Mouse (Mus musculus) hindbrain, embryonic 14.5 days (tissue): ENCODE measurements around the gene P4ha2. TPM values are rescaled to one million over a fixed set of nuclear protein-coding genes. Genes with fewer than 3 reads are reported as not detected.

Source experiments
- ATAC-seq: fragments of 200-750 bp; cut with Nextera tagmentation; 2 replicates; pipeline ENCODE4 v1.8.0; 2017; ENCODE audit warnings: moderate number of reproducible peaks, mild to moderate bottlenecking, moderate TSS enrichment, moderate library complexity; ENCODE audit not compliant: low FRiP score
- DNase-seq: peaks from one replicate; pipeline ENCODE4 v3.0.0-alpha.2; 2015; ENCODE audit warnings: low spot score
- H3K27ac ChIP-seq: fragments of 300-500 bp; sonication (generic); 2 replicates; pipeline ENCODE4 v1.5.1; 2014; ENCODE audit warnings: mild to moderate bottlenecking, moderate library complexity
- H3K27me3 ChIP-seq: fragments of 300-500 bp; sonication (generic); 2 replicates; pipeline ENCODE4 v1.6.1; 2014; ENCODE audit warnings: mild to moderate bottlenecking, low read length, mixed read lengths; ENCODE audit not compliant: control insufficient read depth, insufficient read depth
- H3K36me3 ChIP-seq: fragments of 300-500 bp; sonication (generic); replicated peaks from 2 replicates; pipeline ENCODE4 v1.6.1; 2014; ENCODE audit not compliant: control insufficient read depth, insufficient read depth
- H3K4me1 ChIP-seq: fragments of 300-500 bp; sonication (generic); replicated peaks from 2 replicates; pipeline ENCODE4 v1.6.1; 2014; ENCODE audit warnings: antibody characterized with exemption, low read length, mixed read lengths; ENCODE audit not compliant: control insufficient read depth, insufficient read depth
- H3K4me2 ChIP-seq: fragments of 300-500 bp; sonication (generic); replicated peaks from 2 replicates; pipeline ENCODE4 v1.6.1; 2014; ENCODE audit warnings: mild to moderate bottlenecking, moderate library complexity
- H3K4me3 ChIP-seq: fragments of 300-500 bp; sonication (generic); replicated peaks from 2 replicates; pipeline ENCODE4 v1.5.1; 2014; ENCODE audit warnings: mild to moderate bottlenecking, low read length
- H3K9ac ChIP-seq: fragments of 300-500 bp; sonication (generic); 2 replicates; pipeline ENCODE4 v1.6.1; 2014
- H3K9me3 ChIP-seq: fragments of 300-500 bp; sonication (generic); 2 replicates; pipeline ENCODE4 v1.6.1; 2016; ENCODE audit warnings: low read length; ENCODE audit not compliant: control insufficient read depth
- WGBS: fragments of 180-500 bp; shearing (Covaris S2); extraction: QIAGEN DNeasy Blood & Tissue Kit; methylation state at CpG from one replicate; pipeline ENCODE4 v1.1.7; 2014; 5-methylcytosine and 5-hydroxymethylcytosine counted together
- polyA plus RNA-seq: library from polyadenylated mRNA; unstranded; fragments of >200 nt; fragmentation: Nextera tagmentation; extraction: Ambion mirVana; gene quantifications from 2 replicates; pipeline ENCODE4 v1.2.1, GENCODE M21; 2014

The P4ha2 gene
- polyA plus RNA-seq, 1 experiment from 2014 or later: 10.4 TPM

- H3K27ac ChIP-seq: no peak overlapping the region
- no peak for ATAC-seq
- peaks cover 6% of the 10 kb centered on the region; the same call in 1 of the 2 replicates for H3K27me3 ChIP-seq
- WGBS: 87% methylated on average over 5 of the region's 5 CpGs
- H3K4me3 ChIP-seq: no peak overlapping the region
- H3K9me3 ChIP-seq: no peaks in the 10 kb centered on the region
- H3K9ac ChIP-seq: no peak overlapping the region
- H3K4me1 ChIP-seq: peaks cover 11% of the 10 kb centered on the region; the same call in 1 of the 2 replicates
- H3K36me3 ChIP-seq: no peaks in the 10 kb centered on the region
- peak overlapping the region; percentile 95 for H3K4me2 ChIP-seq
- no peak for DNase-seq
Observed at GRCm38 (mm10) chr11:54066400-54066799, 33.5 kb upstream of the P4ha2 start.

GRCm38 (mm10) chr11:54067318-54067995 is 32.4 kb upstream of the P4ha2 start:
- Histone ChIP-seq H3K4me2 (peak overlapping the region; percentile 95), H3K27ac (no peak overlapping the region), H3K9me3 (no peaks in the 10 kb centered on the region), H3K4me3 (peak overlapping the region; percentile 53; the same call in 1 of the 2 replicates), H3K36me3 (no peaks in the 10 kb centered on the region), H3K4me1 (peaks cover 11% of the 10 kb centered on the region; the same call in 1 of the 2 replicates), H3K9ac (no peak overlapping the region; the same call in 1 of the 2 replicates), H3K27me3 (peaks cover 6% of the 10 kb centered on the region; the same call in 1 of the 2 replicates)
- 34% methylated on average over 12 of the region's 12 CpGs for WGBS
- no peak for ATAC-seq
- no peak for DNase-seq

- 30% methylated on average over 4 of the region's 4 CpGs for WGBS
- DNase-seq: no peak
Observed at GRCm38 (mm10) chr11:54067996-54068519, 31.8 kb upstream of the P4ha2 start.

DNA sequence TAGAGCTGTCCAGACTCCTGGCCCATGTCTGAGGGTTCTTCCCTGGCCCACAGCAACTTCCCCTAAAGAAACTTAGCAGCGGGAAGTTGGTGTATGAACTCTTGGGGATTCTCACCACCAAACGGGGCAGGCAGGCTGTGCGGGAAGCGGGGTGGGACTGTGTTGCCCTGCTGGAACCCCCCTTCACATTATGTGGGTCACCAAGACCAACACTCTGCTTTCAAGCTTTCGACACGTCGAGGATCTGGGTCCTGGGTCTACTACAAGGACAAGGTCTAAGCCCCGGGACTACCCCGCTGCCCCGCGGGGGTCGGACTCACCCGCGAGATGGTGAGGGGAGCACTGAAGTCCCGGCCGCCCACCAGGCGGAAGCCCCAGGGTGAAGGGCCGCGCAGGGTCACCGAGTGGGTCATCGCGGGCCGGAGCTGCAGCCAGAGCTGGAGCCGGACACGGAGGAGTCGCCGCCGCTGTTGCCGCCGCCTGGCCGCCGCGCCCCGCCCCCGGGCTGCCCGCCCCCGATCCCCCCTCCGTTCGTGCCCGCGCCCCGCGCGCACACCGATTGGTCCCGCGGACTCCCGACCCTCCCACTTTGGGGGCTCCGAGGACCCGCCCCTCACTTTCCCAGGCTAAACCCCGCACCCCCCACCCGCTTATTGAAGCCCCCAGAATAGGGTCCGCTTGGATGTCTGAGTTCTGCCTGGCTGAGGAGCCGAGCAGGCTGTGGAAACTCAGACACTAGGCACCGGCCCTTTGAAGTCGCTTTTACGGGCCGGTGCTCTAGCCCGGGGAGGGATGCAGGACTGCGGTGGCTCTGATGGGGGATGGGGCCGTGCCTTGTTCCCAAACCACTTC is 31.1 kb upstream of the P4ha2 start, which contains the start of gene Pdlim4:
Gene Pdlim4, minus strand, starts transcription at position 495 of the 852 bp plus-strand sequence.
- WGBS: 1% methylated on average over 60 of the region's 61 CpGs
- Histone ChIP-seq H3K36me3 (no peaks in the 10 kb centered on the region), H3K4me1 (peaks cover 11% of the 10 kb centered on the region; the same call in 1 of the 2 replicates), H3K4me2 (peak within 1 kb of the TSS; percentile 95), H3K4me3 (peak within 1 kb of the TSS; percentile 53), H3K27ac (no peak within 1 kb of the TSS), H3K27me3 (peaks cover 6% of the 10 kb centered on the region; the same call in 1 of the 2 replicates), H3K9ac (peak within 1 kb of the TSS; percentile 69), H3K9me3 (no peaks in the 10 kb centered on the region)
- ATAC-seq (peak; percentile 61; the same call in 1 of the 2 replicates), DNase-seq (peak; percentile 47)

More at GRCm38 (mm10) chr11:54067996-54068519, 31.8 kb upstream of the P4ha2 start:
- Histone ChIP-seq H3K27me3 (peaks cover 6% of the 10 kb centered on the region; the same call in 1 of the 2 replicates), H3K9ac (peak overlapping the region; percentile 69; the same call in 1 of the 2 replicates), H3K4me3 (peak overlapping the region; percentile 53), H3K4me1 (peaks cover 11% of the 10 kb centered on the region; the same call in 1 of the 2 replicates), H3K36me3 (no peaks in the 10 kb centered on the region), H3K9me3 (no peaks in the 10 kb centered on the region), H3K4me2 (peak overlapping the region; percentile 95), H3K27ac (no peak overlapping the region)
- ATAC-seq: no peak; the same call in 1 of the 2 replicates

GRCm38 (mm10) chr11:54071726-54072445 is 28.0 kb upstream of the P4ha2 start:
- H3K27me3 ChIP-seq: peaks cover 6% of the 10 kb centered on the region; the same call in 1 of the 2 replicates
- no peak overlapping the region for H3K27ac ChIP-seq
- H3K4me2 ChIP-seq: no peak overlapping the region
- H3K4me3 ChIP-seq: no peak overlapping the region
- DNase-seq (no peak), ATAC-seq (no peak)
- H3K9me3 ChIP-seq: no peaks in the 10 kb centered on the region
- 86% methylated on average over 5 of the region's 5 CpGs for WGBS
- peaks cover 11% of the 10 kb centered on the region; the same call in 1 of the 2 replicates for H3K4me1 ChIP-seq
- H3K36me3 ChIP-seq: no peaks in the 10 kb centered on the region
- H3K9ac ChIP-seq: no peak overlapping the region

DNA sequence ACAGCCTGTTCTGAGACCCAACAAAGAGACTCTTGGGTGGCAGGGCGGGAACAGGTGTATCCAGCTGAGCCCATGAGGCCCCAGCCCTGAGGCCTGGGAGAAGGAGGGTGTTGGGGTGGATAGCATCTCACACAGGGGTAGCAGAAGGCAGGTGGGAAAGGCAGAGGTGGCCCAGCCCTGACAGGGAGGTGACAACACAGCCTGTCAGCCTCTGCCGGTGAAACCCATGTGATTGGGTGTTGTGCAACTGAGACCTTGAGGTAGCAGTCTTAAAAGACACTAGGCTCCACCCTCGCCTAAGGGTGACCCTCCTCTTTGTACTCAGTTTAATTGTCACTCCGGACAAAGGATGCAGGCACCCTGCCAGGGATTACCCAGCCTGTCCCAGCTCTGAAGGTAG is 26.6 kb upstream of the P4ha2 start:
- 44% methylated on average over 4 of the region's 4 CpGs for WGBS
- no peak for ATAC-seq
- no peak for DNase-seq

DNA sequence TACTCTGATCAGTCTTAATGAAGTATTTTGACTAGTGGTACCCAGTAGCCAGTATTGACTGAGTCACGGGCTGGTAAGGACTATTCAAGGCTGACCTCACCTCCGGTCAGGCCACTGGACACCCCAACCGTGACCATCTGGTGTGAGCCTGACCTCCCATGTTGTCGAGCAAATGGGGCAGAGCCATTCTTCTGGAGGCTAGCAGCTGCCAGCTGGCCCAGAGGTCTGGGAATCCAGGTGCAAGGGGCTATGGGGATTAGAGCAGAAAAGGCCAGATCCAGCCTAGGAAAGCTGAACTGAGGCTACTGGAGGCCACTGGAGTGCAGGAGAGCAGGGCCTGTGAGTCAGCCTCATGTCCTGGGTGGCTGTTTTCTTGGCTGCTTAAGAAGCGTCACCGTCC is 24.5 kb upstream of the P4ha2 start:
- WGBS: 76% methylated on average over 6 of the region's 6 CpGs
- DNase-seq (no peak), ATAC-seq (no peak)
- H3K4me2 ChIP-seq: no peak overlapping the region
- no peaks in the 10 kb centered on the region for H3K9me3 ChIP-seq
- H3K9ac ChIP-seq: no peak overlapping the region
- H3K27me3 ChIP-seq: no peaks in the 10 kb centered on the region
- no peaks in the 10 kb centered on the region for H3K4me1 ChIP-seq
- H3K27ac ChIP-seq: no peak overlapping the region
- no peak overlapping the region for H3K4me3 ChIP-seq
- no peaks in the 10 kb centered on the region for H3K36me3 ChIP-seq

More for the DNA sequence above, 26.6 kb upstream of the P4ha2 start:
- H3K4me2 ChIP-seq: no peak overlapping the region
- H3K9me3 ChIP-seq: no peaks in the 10 kb centered on the region
- H3K9ac ChIP-seq: no peak overlapping the region
- H3K4me3 ChIP-seq: no peak overlapping the region
- H3K36me3 ChIP-seq: no peaks in the 10 kb centered on the region
- H3K27ac ChIP-seq: no peak overlapping the region
- 0 out of 2 replicates have a peak, but pooled peaks cover 3% of the 10 kb centered on the region for H3K4me1 ChIP-seq
- peaks cover 6% of the 10 kb centered on the region; the same call in 1 of the 2 replicates for H3K27me3 ChIP-seq

DNA sequence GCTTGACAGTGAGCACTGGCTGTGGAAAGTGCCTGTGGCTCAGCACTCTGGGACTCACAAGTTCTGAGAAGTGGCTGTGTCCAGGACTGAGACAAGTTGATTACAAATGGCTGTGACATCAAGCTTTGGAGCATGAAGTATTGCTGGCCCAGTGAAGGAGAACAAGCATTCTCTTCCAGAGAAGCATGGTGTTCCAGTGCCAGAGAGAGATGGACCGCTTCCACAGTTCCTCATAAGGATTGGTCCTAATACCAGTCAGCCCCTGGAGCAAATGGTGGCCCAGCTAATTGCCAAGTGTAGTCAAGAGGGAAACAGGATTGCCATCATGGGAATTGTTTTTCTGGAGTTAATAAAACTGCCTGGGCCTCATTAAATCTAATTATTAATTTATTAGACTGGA is 23.8 kb upstream of the P4ha2 start:
- H3K27me3 ChIP-seq: no peaks in the 10 kb centered on the region
- ATAC-seq (no peak), DNase-seq (no peak)
- no peaks in the 10 kb centered on the region for H3K9me3 ChIP-seq
- WGBS: 69% methylated on average over 1 of the region's 1 CpGs
- H3K9ac ChIP-seq: no peak overlapping the region
- H3K27ac ChIP-seq: no peak overlapping the region
- H3K36me3 ChIP-seq: no peaks in the 10 kb centered on the region
- no peak overlapping the region for H3K4me2 ChIP-seq
- H3K4me1 ChIP-seq: no peaks in the 10 kb centered on the region
- H3K4me3 ChIP-seq: no peak overlapping the region
